20 mouse cellular contexts compared by ENCODE assay signal in genomic region chr1:153969401-153969800, GRCm38 (mm10).
DNase-seq lines count a peak whose midpoint lies in the region; ATAC-seq and TF ChIP-seq lines count a peak whose summit lies in the region.
"Had no signal": no experiment of that assay in that cellular context is flagged by ENCODE, and none has a peak within 500 bp of the region (broad histone marks: within the 10 kb centered on the region; RNA-seq: fewer than 3 reads in every experiment).

No protein-coding gene starts in this region.

- WGBS in stomach, postnatal 0 days: 63% methylated on average over 4 of the region's 4 CpGs

- peak; percentile 16 to 18 for DNase-seq in heart, postnatal 10 days
- no peak for DNase-seq in heart, postnatal 14 days
- no peak for DNase-seq in stomach, postnatal 0 days (ENCODE audit: low spot score)
- no peak for DNase-seq in cerebellum, adult 11-12 months
- DNase-seq in kidney, adult 11 months: no peak
- DNase-seq: adrenal gland, adult 2 months; adrenal gland, postnatal 10 days; adrenal gland, postnatal 25 days; B cell, adult 2 months; cerebellum, adult 11 months; cerebellum, adult 2 months; cerebellum, adult 9-10 months; cerebellum, postnatal 10 days; cerebellum, postnatal 25 days had no signal

- H3K4me1 ChIP-seq in stomach, postnatal 0 days (replicated peaks; ENCODE audit: control insufficient read depth, insufficient read depth): no peaks in the 10 kb centered on the region
- H3K4me1 ChIP-seq: embryonic facial prominence, embryonic 10.5 days; embryonic facial prominence, embryonic 12.5 days had no signal

- H3K4me2 ChIP-seq in myocyte (ENCODE audit: low read depth): peak overlapping the region; percentile 43
- no peak overlapping the region for H3K4me2 ChIP-seq in stomach, postnatal 0 days (replicated peaks; ENCODE audit: low read depth)
- H3K4me2 ChIP-seq: embryonic facial prominence, embryonic 12.5 days had no signal

- no peaks in the 10 kb centered on the region for H3K79me3 ChIP-seq in C2C12 (ENCODE audit: low read depth)

- H3K27me3 ChIP-seq in C2C12 (ENCODE audit: control insufficient read depth, insufficient read depth, insufficient read length) (no peaks in the 10 kb centered on the region), myocyte (ENCODE audit: control insufficient read depth, insufficient read depth, insufficient read length) (no peaks in the 10 kb centered on the region)
- no peaks in the 10 kb centered on the region for H3K27me3 ChIP-seq in stomach, postnatal 0 days (ENCODE audit: control insufficient read depth, insufficient read depth, low read length)
- H3K27me3 ChIP-seq: embryonic facial prominence, embryonic 12.5 days had no signal

- intact Hi-C loops in heart, postnatal 10 days (cut with DNase I): no loop called here
- intact Hi-C loops in heart, postnatal 14 days (cut with DNase I): no loop called here

- peak; percentile 49; the same call in 1 of the 2 replicates for ATAC-seq in stomach, postnatal 0 days (ENCODE audit: low FRiP score, low TSS enrichment)
- ATAC-seq: forebrain, embryonic 14.5 days; forebrain, embryonic 16.5 days had no signal

- H3K36me3 ChIP-seq in C2C12 (ENCODE audit: control insufficient read depth, insufficient read depth): no peaks in the 10 kb centered on the region
- no peaks in the 10 kb centered on the region for H3K36me3 ChIP-seq in myocyte (ENCODE audit: control insufficient read depth, insufficient read depth)
- H3K36me3 ChIP-seq in stomach, postnatal 0 days (ENCODE audit: control insufficient read depth, insufficient read depth, low read length): no peaks in the 10 kb centered on the region
- H3K36me3 ChIP-seq: embryonic facial prominence, embryonic 10.5 days; embryonic facial prominence, embryonic 12.5 days had no signal

- H3K9me3 ChIP-seq in stomach, postnatal 0 days (ENCODE audit: control insufficient read depth, low read length): no peaks in the 10 kb centered on the region
- H3K9me3 ChIP-seq: embryonic facial prominence, embryonic 10.5 days; embryonic facial prominence, embryonic 12.5 days had no signal

- TF ChIP-seq EP300 in stomach, postnatal 0 days (optimal IDR thresholded peaks at IDR 0.05): no peak

- no peak overlapping the region for H3K9ac ChIP-seq in stomach, postnatal 0 days (ENCODE audit: low read length)
- H3K9ac ChIP-seq: embryonic facial prominence, embryonic 12.5 days had no signal

- H3K79me2 ChIP-seq in C2C12 (ENCODE audit: control insufficient read depth, insufficient read depth) (no peaks in the 10 kb centered on the region), myocyte (ENCODE audit: control insufficient read depth, insufficient read depth) (no peaks in the 10 kb centered on the region)

- H3K4me3 ChIP-seq in C2C12 (ENCODE audit: insufficient read depth, poor library complexity, severe bottlenecking): no peak overlapping the region
- no peak overlapping the region for H3K4me3 ChIP-seq in myocyte
- no peak overlapping the region for H3K4me3 ChIP-seq in stomach, postnatal 0 days (ENCODE audit: low read depth, low read length)
- H3K4me3 ChIP-seq: embryonic facial prominence, embryonic 10.5 days; embryonic facial prominence, embryonic 12.5 days had no signal

- TF ChIP-seq CTCF in C2C12 (IDR thresholded peaks at IDR 0.05; ENCODE audit: control insufficient read depth, insufficient read depth, insufficient read length): no peak
- TF ChIP-seq CTCF in stomach, postnatal 0 days (IDR thresholded peaks at IDR 0.05; ENCODE audit: low read depth): no peak

- no peak overlapping the region for H3K27ac ChIP-seq in stomach, postnatal 0 days (replicated peaks)
- H3K27ac ChIP-seq: embryonic facial prominence, embryonic 10.5 days; embryonic facial prominence, embryonic 12.5 days had no signal

- TF ChIP-seq POLR2A in myocyte (IDR thresholded peaks at IDR 0.05; ENCODE audit: insufficient read length, low read depth): no peak

- H3ac ChIP-seq in C2C12 (ENCODE audit: control insufficient read depth, insufficient read length, low read depth) (no peak overlapping the region), myocyte (ENCODE audit: control insufficient read depth, insufficient read length) (no peak overlapping the region)

TF ChIP-seq in C2C12, 6 proteins besides CTCF, POLR2A, EP300 and RAD21:
- peak; percentile 51 for TF ChIP-seq MYOD1 (IDR thresholded peaks at IDR 0.05; ENCODE audit: control insufficient read depth, insufficient read length, low read depth)
- TF ChIP-seq CEBPB (IDR thresholded peaks at IDR 0.05; ENCODE audit: low read depth): no peak

TF ChIP-seq in myocyte, 11 proteins besides CTCF, POLR2A, EP300 and RAD21:
- TF ChIP-seq TCF3 (IDR thresholded peaks at IDR 0.05; ENCODE audit: insufficient read length, low read depth) (peak; percentile 10), MAX (IDR thresholded peaks at IDR 0.05; ENCODE audit: low read depth) (no peak), SRF (IDR thresholded peaks at IDR 0.05; ENCODE audit: control insufficient read depth, insufficient read length, low read depth) (no peak), E2F4 (IDR thresholded peaks at IDR 0.05; ENCODE audit: insufficient read depth) (no peak), POLR2AphosphoS2 (IDR thresholded peaks at IDR 0.05; ENCODE audit: insufficient read length, low read depth) (no peak), MYOG (IDR thresholded peaks at IDR 0.05; ENCODE audit: control insufficient read depth in 1 of 3, insufficient read depth in 1 of 3, insufficient read length in 2 of 3, low read depth in 2 of 3) (peak; percentile 42 to 79 (median 73)), MYOD1 (IDR thresholded peaks at IDR 0.05; ENCODE audit: control insufficient read depth in 1 of 3, insufficient read length in 2 of 3, low read depth in 2 of 3) (peak; percentile 91 to 97 (median 97)), REST (IDR thresholded peaks at IDR 0.05; ENCODE audit: insufficient read depth, insufficient read length) (no peak), TCF12 (IDR thresholded peaks at IDR 0.05; ENCODE audit: insufficient read depth, poor library complexity, severe bottlenecking) (peak; percentile 42), USF1 (IDR thresholded peaks at IDR 0.05; ENCODE audit: low read depth) (no peak)

Comparison
In these comparisons a context has a peak if more than half of its experiments do, and no peak if none do; other contexts are left out.
1. DNase-seq: peak in heart, postnatal 10 days (2 of 2); none in heart, postnatal 14 days (0 of 2), stomach, postnatal 0 days (single experiment), cerebellum, adult 11-12 months (single experiment) and kidney, adult 11 months (single experiment).